Mouse (Mus musculus): ENCODE measurements around the gene Cul4a.

The Cul4a gene

DNA sequence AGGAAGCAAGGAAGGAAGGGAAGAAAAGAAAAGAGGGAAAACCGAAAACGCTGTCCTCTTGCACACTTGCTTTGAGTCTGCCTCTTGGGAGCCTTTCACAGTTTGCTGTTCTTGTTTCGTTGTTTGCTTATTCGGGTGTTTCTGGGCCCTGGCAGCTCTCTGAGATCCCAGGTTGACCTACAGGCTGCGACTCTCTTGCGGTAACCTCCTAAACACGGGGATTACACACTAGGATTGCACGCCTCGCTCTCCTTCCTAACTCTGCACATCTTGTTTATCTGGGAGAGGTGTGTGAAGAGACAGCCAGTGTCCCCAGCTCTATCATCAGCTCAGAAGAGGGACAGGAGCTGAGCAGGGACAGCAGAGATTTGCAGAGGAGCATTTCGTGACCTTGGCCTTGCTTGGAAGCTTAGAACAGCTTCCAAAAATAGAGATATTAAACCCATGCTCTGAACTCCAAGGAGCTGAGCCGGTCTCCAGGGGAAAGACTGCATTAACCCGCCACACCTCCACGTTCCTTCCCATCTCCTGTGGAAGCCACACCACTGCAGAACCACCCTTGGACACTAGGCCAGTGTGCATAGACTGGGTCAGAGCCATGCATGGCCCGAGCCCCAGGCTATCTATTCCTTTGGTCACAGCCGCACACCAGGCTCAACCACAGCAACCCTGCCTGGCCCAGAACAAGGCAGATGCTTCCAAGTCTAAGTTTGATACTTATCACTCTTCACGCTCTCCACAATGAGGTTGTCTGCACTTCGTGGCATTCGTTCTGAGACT, 75.7 kb downstream of the Cul4a start:
- DNase-seq = no peak

DNA sequence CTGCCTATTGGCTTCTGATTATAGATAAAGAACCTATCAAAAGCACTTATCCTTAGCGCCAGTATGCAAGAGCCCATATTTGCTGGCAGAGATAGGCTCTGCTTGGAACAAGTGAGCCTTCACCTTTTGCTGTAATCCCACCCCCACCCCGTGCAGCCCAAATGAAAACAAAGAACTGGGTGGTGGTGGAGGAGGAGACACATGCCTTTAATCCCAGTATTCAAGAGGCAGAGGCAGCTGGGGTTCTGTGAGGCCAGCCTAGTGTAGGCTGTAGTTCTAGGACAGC, 76.2 kb downstream of the Cul4a start:
- DNase-seq = no peak

DNA sequence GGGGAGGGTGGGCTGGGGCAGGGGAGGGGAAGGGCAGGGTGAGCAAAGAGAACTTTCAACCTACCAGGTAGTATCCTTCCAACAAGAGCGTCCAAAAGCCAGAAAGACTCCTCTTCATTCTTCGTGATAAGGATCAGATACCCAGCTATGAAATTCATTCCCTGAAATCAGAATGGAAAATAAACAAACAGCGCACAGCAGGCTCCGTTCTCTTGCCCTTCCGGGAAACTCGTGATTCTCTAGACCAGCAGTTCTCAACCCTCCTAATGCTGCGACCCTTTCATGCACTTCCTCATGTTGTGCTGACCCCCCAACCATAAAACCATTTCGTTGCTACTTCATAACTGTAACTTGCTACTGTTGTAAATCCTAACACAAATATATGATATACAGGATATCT, 81.4 kb downstream of the Cul4a start:
- DNase-seq = no peak

DNA sequence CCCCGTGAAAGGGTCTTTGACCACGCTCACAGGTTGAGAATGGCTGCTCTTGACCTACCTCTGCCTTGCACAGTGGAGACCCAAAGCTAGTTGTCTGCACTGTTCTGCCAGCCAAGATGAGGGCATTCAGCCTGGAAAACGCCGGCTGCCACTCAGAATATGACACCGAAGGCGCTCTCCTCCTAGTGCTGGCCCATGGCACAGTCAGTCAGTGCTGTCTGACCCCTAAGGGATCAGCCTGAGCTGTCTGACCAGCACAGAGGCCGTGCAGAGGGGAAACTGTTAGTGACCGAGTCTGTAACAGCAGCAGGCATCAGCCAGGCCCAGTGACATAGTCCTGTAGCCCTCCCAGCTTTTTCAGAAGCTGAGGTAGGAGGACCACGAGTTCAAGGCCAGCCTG, 81.8 kb downstream of the Cul4a start:
- DNase-seq = no peak

DNA sequence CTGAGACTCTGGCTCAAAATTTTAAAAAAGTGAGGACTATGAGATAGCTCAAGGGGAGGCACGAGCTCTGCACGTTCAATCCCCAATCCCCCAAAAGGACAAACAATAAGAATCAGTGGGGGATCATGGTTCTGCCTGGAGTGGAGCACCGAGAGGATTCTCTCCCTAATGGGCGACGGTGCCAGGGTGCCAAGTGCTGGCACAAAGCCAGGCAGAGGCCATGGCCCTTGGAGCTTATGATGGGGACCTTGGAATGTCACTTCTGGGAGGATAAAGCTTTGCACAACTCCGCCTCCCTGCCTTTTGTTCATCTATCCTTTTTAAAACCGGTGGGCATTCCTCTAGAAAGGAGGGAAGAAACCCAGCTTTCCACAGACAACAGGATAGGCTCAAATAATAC, 82.2 kb downstream of the Cul4a start:
- DNase-seq = no peak

DNA sequence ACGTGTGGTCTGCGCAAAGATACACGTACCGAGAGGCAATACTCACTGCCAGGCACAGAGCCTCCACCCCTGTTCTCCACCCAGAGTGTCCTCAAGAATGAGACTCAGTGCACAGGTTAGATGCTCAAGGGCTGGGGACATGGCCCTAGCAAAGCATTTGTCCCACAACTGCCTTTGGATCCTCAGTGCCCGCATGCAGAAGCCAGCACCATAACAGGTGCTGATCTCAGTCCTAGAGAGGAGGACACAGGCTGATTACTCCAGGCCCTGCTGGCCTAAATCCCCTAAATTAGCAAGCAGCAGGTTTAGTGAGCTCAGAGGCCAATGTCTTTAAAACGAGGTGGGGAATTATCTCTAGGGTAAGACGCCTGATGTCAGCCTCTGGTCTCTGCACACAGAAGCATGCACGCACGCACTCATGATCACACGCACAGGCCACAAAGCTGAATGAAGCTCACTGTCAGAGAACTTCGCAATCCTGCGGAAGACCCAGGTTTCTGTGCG, 82.7 kb downstream of the Cul4a start:
- DNase-seq = no peak

DNA sequence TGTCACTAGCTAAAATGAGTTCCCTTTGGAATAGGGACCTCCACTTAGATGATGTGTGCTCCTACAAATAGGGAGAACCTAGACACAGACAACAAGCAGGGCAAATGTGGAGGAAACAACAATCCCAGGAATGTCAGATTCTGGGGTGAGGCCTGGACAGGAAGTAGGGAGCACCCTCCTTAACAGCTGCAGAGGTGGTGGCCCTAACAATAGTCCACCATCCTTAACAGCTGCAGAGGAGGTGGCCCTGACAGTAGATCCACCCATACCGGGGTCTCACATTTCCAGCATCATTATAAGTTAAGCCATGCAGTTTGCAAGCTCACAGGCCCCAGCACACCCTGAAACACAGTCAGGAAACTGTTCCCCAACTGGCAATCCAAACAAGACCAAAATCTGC, 83.4 kb downstream of the Cul4a start:
- no peak for DNase-seq

DNA sequence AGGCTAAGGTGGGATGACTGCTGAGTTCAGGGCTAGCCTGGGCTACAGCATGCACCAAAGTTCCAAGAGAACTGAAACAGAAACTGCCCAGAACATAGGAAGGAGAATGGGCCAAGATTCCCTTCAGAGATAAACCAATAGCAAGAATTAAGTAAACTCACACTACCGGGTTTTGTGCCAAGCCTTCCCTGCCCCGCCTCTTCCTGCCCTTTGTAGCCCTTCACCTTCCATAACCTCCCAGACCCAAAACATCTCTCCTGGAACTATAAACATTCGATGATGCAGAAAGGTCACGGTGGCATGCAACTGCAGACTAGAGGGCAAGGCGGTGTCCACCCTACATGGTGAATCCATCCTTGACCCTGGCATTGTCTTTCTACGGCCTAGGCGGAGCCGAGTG, 84.8 kb downstream of the Cul4a start:
- no peak for DNase-seq

DNA sequence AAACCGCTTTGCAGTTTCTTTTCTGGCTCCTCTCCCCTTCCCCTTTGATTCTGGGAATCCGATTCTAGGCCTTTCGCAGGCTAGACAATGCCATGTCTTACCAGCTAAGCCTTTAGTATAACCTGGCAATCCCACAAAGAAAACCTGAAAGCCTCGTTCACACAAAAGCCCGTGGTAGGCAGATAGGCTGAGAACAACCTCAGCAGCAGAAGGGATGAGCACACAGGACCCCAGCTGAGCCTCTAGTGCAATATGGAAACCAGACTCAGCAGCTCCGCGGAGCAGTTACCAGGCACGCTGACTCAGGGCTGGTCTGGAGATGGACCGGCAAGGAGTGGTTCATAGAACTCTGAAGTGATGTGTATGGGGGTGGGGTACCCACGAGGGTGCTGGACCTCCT, 89.4 kb downstream of the Cul4a start:
- no peak for DNase-seq

DNA sequence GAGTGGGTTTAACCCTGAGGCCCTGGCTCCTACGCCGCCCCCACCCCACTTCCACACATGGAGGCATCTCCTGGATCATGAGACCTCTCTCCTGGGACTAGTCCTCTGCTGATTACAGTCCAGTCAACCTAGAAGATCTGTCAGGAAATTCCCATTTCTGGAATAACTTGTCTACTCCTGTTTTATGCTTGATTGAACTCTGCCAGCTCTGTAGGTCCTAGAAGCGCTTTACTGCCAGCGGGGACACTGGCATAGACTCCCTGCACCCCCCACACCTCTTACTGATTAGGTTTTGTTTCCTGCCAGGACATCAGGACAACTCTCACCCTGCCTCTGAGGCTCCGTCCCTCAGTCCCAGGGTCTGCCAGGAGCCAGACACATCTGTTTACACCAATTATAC, 92.1 kb downstream of the Cul4a start:
- no peak for DNase-seq

All from cerebellum, adult 9-11 months (tissue).